Mouse (Mus musculus) bone marrow, adult 2 months (tissue): ENCODE data around the gene Agt.

Experiments used
- CTCF ChIP-seq: fragments of 200-500 bp; IDR thresholded peaks from 2 replicates; pipeline ENCODE4 v1.5.1; 2011; ENCODE audit warnings: low read length, control low read depth; ENCODE audit not compliant: control insufficient read depth, insufficient read depth
- POLR2A ChIP-seq: fragments of 200-500 bp; IDR thresholded peaks from 2 replicates; pipeline ENCODE4 v1.6.1; 2011; ENCODE audit warnings: low read depth, mild to moderate bottlenecking, control low read depth, low read length, borderline replicate concordance; ENCODE audit not compliant: control insufficient read depth

DNA sequence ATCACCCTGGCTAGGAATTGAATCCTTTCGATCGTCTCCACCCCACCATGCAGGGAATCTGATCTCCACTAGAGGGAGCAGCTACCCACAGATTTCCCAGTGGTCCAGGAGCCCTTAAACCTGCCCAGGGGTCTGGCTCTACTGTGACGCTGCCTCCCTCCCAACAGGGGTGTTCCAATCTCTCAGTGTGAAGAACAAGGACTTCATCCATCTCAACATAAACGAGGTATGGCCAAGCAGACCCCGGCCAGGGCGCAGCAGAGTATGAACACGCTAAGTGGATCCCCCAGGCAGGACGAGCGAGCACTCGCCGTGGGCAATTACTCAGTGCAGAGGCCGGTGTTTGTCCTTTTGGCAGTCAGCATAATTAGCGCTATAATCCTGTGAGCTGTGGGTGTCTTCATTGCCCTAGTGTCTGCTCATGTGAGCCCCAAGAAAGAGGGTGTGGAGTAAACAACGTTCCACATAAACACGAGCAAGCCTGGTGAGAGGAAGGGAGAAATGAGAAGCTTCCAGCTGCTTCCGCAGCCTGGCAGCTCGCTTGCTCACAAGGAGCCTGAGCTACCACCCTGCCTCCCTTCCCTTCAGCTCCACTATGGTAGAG lies 47.9 kb upstream of the Agt start:
- peak; percentile 76 for TF ChIP-seq CTCF
- TF ChIP-seq POLR2A: no peak
